11 mouse cellular contexts compared by ENCODE assay signal in the genomic region with DNA sequence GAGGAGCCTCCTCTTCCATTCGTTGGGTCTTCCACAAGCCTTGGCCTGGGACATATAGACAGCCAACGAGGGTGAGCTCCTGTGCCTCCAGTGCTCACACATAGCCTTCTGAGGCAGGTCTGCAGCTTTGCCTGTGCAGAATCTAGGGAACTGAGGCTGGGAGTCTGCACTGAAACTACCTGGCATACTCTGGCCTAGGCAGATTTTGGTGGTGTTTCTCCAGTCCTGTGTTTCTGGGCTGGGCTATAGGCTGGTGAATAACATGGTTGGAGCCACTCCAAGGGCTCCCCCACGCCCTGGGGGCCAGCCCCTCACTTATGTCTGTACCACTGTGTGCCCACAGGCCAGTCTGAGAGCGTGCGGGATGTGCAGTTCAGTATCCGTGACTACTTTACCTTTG. TPM values are rescaled to one million over a fixed set of nuclear protein-coding genes. Genes with fewer than 3 reads are reported as not detected.
DNase-seq lines count a peak whose midpoint lies in the region; ATAC-seq lines count a peak whose summit lies in the region.
"Had no signal": no experiment of that assay in that cellular context is flagged by ENCODE, and none has a peak within 500 bp of the region (broad histone marks: within the 10 kb centered on the region; RNA-seq: fewer than 3 reads in every experiment).

No protein-coding gene starts in this region.

- H3K36me3 ChIP-seq in hindbrain, embryonic 10.5 days: peaks cover 41% of the 10 kb centered on the region
- peaks cover 10% of the 10 kb centered on the region for H3K36me3 ChIP-seq in hindbrain, embryonic 16.5 days (ENCODE audit: control insufficient read depth, insufficient read depth, low read length)
- peaks cover 32% of the 10 kb centered on the region for H3K36me3 ChIP-seq in neural tube, embryonic 12.5 days
- peaks cover 42% of the 10 kb centered on the region for H3K36me3 ChIP-seq in limb, embryonic 10.5 days

- WGBS in hindbrain, embryonic 10.5 days: 87% methylated on average over 6 of the region's 6 CpGs
- WGBS in hindbrain, embryonic 16.5 days: 88% methylated on average over 6 of the region's 6 CpGs
- 89% methylated on average over 6 of the region's 6 CpGs for WGBS in neural tube, embryonic 12.5 days
- 91% methylated on average over 6 of the region's 6 CpGs for WGBS in limb, embryonic 10.5 days

- H3K9me3 ChIP-seq in hindbrain, embryonic 10.5 days: no peaks in the 10 kb centered on the region
- H3K9me3 ChIP-seq in hindbrain, embryonic 16.5 days (ENCODE audit: control insufficient read depth, low read length): no peaks in the 10 kb centered on the region
- no peaks in the 10 kb centered on the region for H3K9me3 ChIP-seq in neural tube, embryonic 12.5 days
- H3K9me3 ChIP-seq in limb, embryonic 10.5 days (replicated peaks): no peaks in the 10 kb centered on the region

- H3K4me2 ChIP-seq in hindbrain, embryonic 16.5 days (ENCODE audit: low read length): no peak overlapping the region
- H3K4me2 ChIP-seq in neural tube, embryonic 12.5 days (replicated peaks): peak overlapping the region; percentile 82

- no peak overlapping the region for H3K9ac ChIP-seq in hindbrain, embryonic 16.5 days (ENCODE audit: low read depth, low read length)
- no peak overlapping the region for H3K9ac ChIP-seq in neural tube, embryonic 12.5 days

- ATAC-seq in hindbrain, embryonic 16.5 days: no peak
- ATAC-seq in neural tube, embryonic 12.5 days (ENCODE audit: low FRiP score, low read depth): no peak

- H3K27ac ChIP-seq in hindbrain, embryonic 10.5 days: no peak overlapping the region
- no peak overlapping the region for H3K27ac ChIP-seq in hindbrain, embryonic 16.5 days (ENCODE audit: low read depth, low read length)
- H3K27ac ChIP-seq in neural tube, embryonic 12.5 days: no peak overlapping the region
- no peak overlapping the region for H3K27ac ChIP-seq in limb, embryonic 10.5 days
- H3K27ac ChIP-seq: kidney, postnatal 0 days had no signal

- no peak for DNase-seq in hindbrain, embryonic 10.5 days (ENCODE audit: low spot score)
- DNase-seq in neural tube, embryonic 10.5 days (ENCODE audit: extremely low spot score, low spot score): no peak
- DNase-seq in limb, embryonic 10.5 days (ENCODE audit: low spot score): no peak
- DNase-seq in adrenal gland, postnatal 4 days (ENCODE audit: low spot score in 2 of 2): no peak
- DNase-seq in gastrocnemius, adult 8-10 months (ENCODE audit: low spot score in 2 of 2): no peak
- DNase-seq: cerebellum, postnatal 10 days; lung, adult 18-20 months; thymus, postnatal 14 days had no signal

- peaks cover 10% of the 10 kb centered on the region for H3K27me3 ChIP-seq in hindbrain, embryonic 10.5 days (ENCODE audit: insufficient read depth, poor library complexity, severe bottlenecking)
- H3K27me3 ChIP-seq in hindbrain, embryonic 16.5 days (replicated peaks; ENCODE audit: control insufficient read depth, insufficient read depth, low read length): no peaks in the 10 kb centered on the region
- H3K27me3 ChIP-seq in neural tube, embryonic 12.5 days (replicated peaks): peaks cover 5% of the 10 kb centered on the region
- H3K27me3 ChIP-seq in limb, embryonic 10.5 days (ENCODE audit: low read depth, poor library complexity, severe bottlenecking): peaks cover 23% of the 10 kb centered on the region

- peaks cover 70% of the 10 kb centered on the region for H3K4me1 ChIP-seq in hindbrain, embryonic 10.5 days (replicated peaks)
- H3K4me1 ChIP-seq in hindbrain, embryonic 16.5 days (ENCODE audit: control insufficient read depth, insufficient read depth, low read depth, low read length): peaks cover 45% of the 10 kb centered on the region
- peaks cover 55% of the 10 kb centered on the region for H3K4me1 ChIP-seq in neural tube, embryonic 12.5 days
- peaks cover 67% of the 10 kb centered on the region for H3K4me1 ChIP-seq in limb, embryonic 10.5 days

- H3K4me3 ChIP-seq in hindbrain, embryonic 10.5 days: peak overlapping the region; percentile 76
- H3K4me3 ChIP-seq in hindbrain, embryonic 16.5 days (ENCODE audit: low read length): no peak overlapping the region
- H3K4me3 ChIP-seq in neural tube, embryonic 12.5 days: no peak overlapping the region
- H3K4me3 ChIP-seq in limb, embryonic 10.5 days: peak overlapping the region; percentile 74

RNA-seq across cellular contexts. Expression of gene Wdr24, which starts 1.9 kb away (rescaled TPM):
- 30.1 and 30.7 TPM in 2 replicates for polyA plus RNA-seq in hindbrain, embryonic 10.5 days (2016; fragmentation: Nextera tagmentation; extraction: Ambion mirVana)
- 29.7 and 32.7 TPM in 2 replicates for polyA plus RNA-seq in hindbrain, embryonic 16.5 days (2015; fragmentation: Nextera tagmentation; extraction: Ambion mirVana)
- 27.6 and 28.6 TPM in 2 replicates for polyA plus RNA-seq in neural tube, embryonic 12.5 days (2016; fragmentation: Nextera tagmentation; extraction: Ambion mirVana)
- 31.6 and 32.0 TPM in 2 replicates for polyA plus RNA-seq in limb, embryonic 10.5 days (2016; fragmentation: Nextera tagmentation; extraction: Ambion mirVana)
- total RNA-seq in adrenal gland, postnatal 4 days (2021): 10 to 100 TPM; 27.8 to 31.0 TPM
- total RNA-seq in gastrocnemius, adult 8-10 months (2022): 10 to 100 TPM in 3 of 4 experiments, 1 to 10 TPM in 1; 9.8 to 13.2 (median 11.7) TPM

RNA-seq across cellular contexts. Expression of gene Jmjd8, which starts 3.4 kb away (rescaled TPM):
- 51.5 and 64.3 TPM in 2 replicates for polyA plus RNA-seq in hindbrain, embryonic 10.5 days (2016; fragmentation: Nextera tagmentation; extraction: Ambion mirVana)
- polyA plus RNA-seq in hindbrain, embryonic 16.5 days (2015; fragmentation: Nextera tagmentation; extraction: Ambion mirVana): 51.0 and 55.4 TPM in 2 replicates
- 67.7 and 72.6 TPM in 2 replicates for polyA plus RNA-seq in neural tube, embryonic 12.5 days (2016; fragmentation: Nextera tagmentation; extraction: Ambion mirVana)
- polyA plus RNA-seq in limb, embryonic 10.5 days (2016; fragmentation: Nextera tagmentation; extraction: Ambion mirVana): 52.4 and 54.9 TPM in 2 replicates
- 10 to 100 TPM; 72.9 to 81.8 TPM for total RNA-seq in adrenal gland, postnatal 4 days (2021)
- total RNA-seq in gastrocnemius, adult 8-10 months (2022): 10 to 100 TPM; 11.0 to 13.0 (median 11.4) TPM

RNA-seq across cellular contexts. Expression of gene Stub1, which starts 7.9 kb away (rescaled TPM):
- 360 and 390 TPM in 2 replicates for polyA plus RNA-seq in hindbrain, embryonic 10.5 days (2016; fragmentation: Nextera tagmentation; extraction: Ambion mirVana)
- 397 and 428 TPM in 2 replicates for polyA plus RNA-seq in hindbrain, embryonic 16.5 days (2015; fragmentation: Nextera tagmentation; extraction: Ambion mirVana)
- 293 and 301 TPM in 2 replicates for polyA plus RNA-seq in neural tube, embryonic 12.5 days (2016; fragmentation: Nextera tagmentation; extraction: Ambion mirVana)
- 408 and 426 TPM in 2 replicates for polyA plus RNA-seq in limb, embryonic 10.5 days (2016; fragmentation: Nextera tagmentation; extraction: Ambion mirVana)
- total RNA-seq in adrenal gland, postnatal 4 days (2021): 100 to 1,000 TPM; 210 to 213 TPM
- total RNA-seq in gastrocnemius, adult 8-10 months (2022): 100 to 1,000 TPM in 1 of 4 experiments, 10 to 100 TPM in 3; 87.3 to 101 (median 91.1) TPM

RNA-seq across cellular contexts. Expression of gene Rhbdl1, which starts 11.8 kb away (rescaled TPM):
- polyA plus RNA-seq in hindbrain, embryonic 10.5 days (2016; fragmentation: Nextera tagmentation; extraction: Ambion mirVana): 1.7 and 3.1 TPM in 2 replicates
- 61.6 and 73.4 TPM in 2 replicates for polyA plus RNA-seq in hindbrain, embryonic 16.5 days (2015; fragmentation: Nextera tagmentation; extraction: Ambion mirVana)
- polyA plus RNA-seq in neural tube, embryonic 12.5 days (2016; fragmentation: Nextera tagmentation; extraction: Ambion mirVana): 8.1 and 8.6 TPM in 2 replicates
- 1.0 and 1.2 TPM in 2 replicates for polyA plus RNA-seq in limb, embryonic 10.5 days (2016; fragmentation: Nextera tagmentation; extraction: Ambion mirVana)
- total RNA-seq in adrenal gland, postnatal 4 days (2021): 10 to 100 TPM; 19.3 to 21.4 TPM
- total RNA-seq in gastrocnemius, adult 8-10 months (2022): 10 to 100 TPM in 3 of 4 experiments, 1 to 10 TPM in 1; 9.5 to 18.5 (median 16.7) TPM

RNA-seq across cellular contexts. Expression of gene Gm20683, which starts 16.3 kb away (rescaled TPM):
- 1.5 and 3.1 TPM in 2 replicates for polyA plus RNA-seq in hindbrain, embryonic 10.5 days (2016; fragmentation: Nextera tagmentation; extraction: Ambion mirVana)
- 14.8 and 15.4 TPM in 2 replicates for polyA plus RNA-seq in hindbrain, embryonic 16.5 days (2015; fragmentation: Nextera tagmentation; extraction: Ambion mirVana)
- 3.9 and 4.8 TPM in 2 replicates for polyA plus RNA-seq in neural tube, embryonic 12.5 days (2016; fragmentation: Nextera tagmentation; extraction: Ambion mirVana)
- polyA plus RNA-seq in limb, embryonic 10.5 days (2016; fragmentation: Nextera tagmentation; extraction: Ambion mirVana): 1.5 and 1.9 TPM in 2 replicates
- total RNA-seq in adrenal gland, postnatal 4 days (2021): 10 to 100 TPM; 13.2 to 15.5 TPM
- 10 to 100 TPM in 2 of 4 experiments, 1 to 10 TPM in 2; 9.1 to 15.3 (median 12.3) TPM for total RNA-seq in gastrocnemius, adult 8-10 months (2022)

Comparison
In these comparisons a context has a peak if more than half of its experiments do, and no peak if none do; other contexts are left out.
1. H3K4me3 ChIP-seq: peak in hindbrain, embryonic 10.5 days (single experiment) and limb, embryonic 10.5 days (single experiment); none in hindbrain, embryonic 16.5 days (single experiment) and neural tube, embryonic 12.5 days (single experiment).